Mouse (Mus musculus): ENCODE measurements around the gene Med12.

GRCm38 (mm10) chrX:101282813-101283212 lies 9.0 kb downstream of the Med12 start:
- TF ChIP-seq CHD2 (IDR thresholded peaks at IDR 0.05; ENCODE audit: low read depth, low read length) (no peak), HCFC1 (IDR thresholded peaks at IDR 0.05; ENCODE audit: borderline replicate concordance, insufficient read depth, low read length) (no peak), MAFK (IDR thresholded peaks at IDR 0.05; ENCODE audit: insufficient read depth, low read depth, low read length) (no peak), ZNF384 (IDR thresholded peaks at IDR 0.05; ENCODE audit: low read depth, low read length) (no peak)
